Mouse (Mus musculus): Measurements from ENCODE around the gene Mrps11. TPM values are rescaled to one million over a fixed set of nuclear protein-coding genes. Genes with fewer than 3 reads are reported as not detected.

Mrps11 gene
- polyA plus RNA-seq, 1 experiment = 32.2 TPM

- Histone ChIP-seq H3K4me1 (ENCODE audit: control insufficient read depth, insufficient read depth, low read length) (peaks cover 3% of the 10 kb centered on the region; the same call in 1 of the 2 replicates), H3K27ac (ENCODE audit: insufficient read depth, low read length) (no peak overlapping the region), H3K4me3 (ENCODE audit: insufficient read depth, low read length) (no peak overlapping the region)
- TF ChIP-seq POLR2A (IDR thresholded peaks at IDR 0.05; ENCODE audit: low read depth, low read length) (no peak), CTCF (IDR thresholded peaks at IDR 0.05; ENCODE audit: borderline replicate concordance, insufficient read depth, low read length) (no peak)
Measured at GRCm38 (mm10) chr7:78763801-78764200, 19.1 kb upstream of the Mrps11 start.

DNA sequence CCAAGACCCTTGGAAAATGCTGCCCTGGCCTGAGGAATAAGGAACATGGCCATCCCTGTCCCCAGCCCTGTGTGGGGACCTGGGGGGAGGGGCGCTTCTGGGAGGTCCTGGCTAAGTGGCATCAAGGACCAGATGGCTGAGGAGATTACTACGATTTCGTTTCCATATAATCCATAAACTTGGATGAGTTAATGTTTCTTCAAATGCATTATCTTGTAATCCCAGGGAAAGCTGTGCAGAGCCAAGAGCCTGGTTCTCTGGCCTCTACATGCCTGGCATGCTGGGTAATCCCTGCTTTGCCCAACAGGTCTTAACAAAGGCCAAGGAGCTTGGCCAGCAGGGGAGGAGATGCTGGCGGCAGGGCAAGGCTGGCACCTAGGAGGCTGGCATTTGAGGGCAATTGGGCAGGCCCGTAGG, 17.7 kb upstream of the Mrps11 start:
- H3K27ac ChIP-seq (ENCODE audit: insufficient read depth, low read length) = no peak overlapping the region
- no peak overlapping the region for H3K4me3 ChIP-seq (ENCODE audit: insufficient read depth, low read length)
- TF ChIP-seq CTCF (IDR thresholded peaks at IDR 0.05; ENCODE audit: borderline replicate concordance, insufficient read depth, low read length) (no peak), POLR2A (IDR thresholded peaks at IDR 0.05; ENCODE audit: low read depth, low read length) (no peak)
- peaks cover 7% of the 10 kb centered on the region; the same call in 1 of the 2 replicates for H3K4me1 ChIP-seq (ENCODE audit: control insufficient read depth, insufficient read depth, low read length)

GRCm38 (mm10) chr7:78766019-78766683, 16.8 kb upstream of the Mrps11 start:
- H3K4me1 ChIP-seq (ENCODE audit: control insufficient read depth, insufficient read depth, low read length) = peaks cover 7% of the 10 kb centered on the region; the same call in 1 of the 2 replicates
- H3K27ac ChIP-seq (ENCODE audit: insufficient read depth, low read length) = no peak overlapping the region
- no peak overlapping the region for H3K4me3 ChIP-seq (ENCODE audit: insufficient read depth, low read length)
- TF ChIP-seq CTCF (IDR thresholded peaks at IDR 0.05; ENCODE audit: borderline replicate concordance, insufficient read depth, low read length) (peak; percentile 88), POLR2A (IDR thresholded peaks at IDR 0.05; ENCODE audit: low read depth, low read length) (no peak)

GRCm38 (mm10) chr7:78767929-78768531, 14.9 kb upstream of the Mrps11 start:
- TF ChIP-seq CTCF (IDR thresholded peaks at IDR 0.05; ENCODE audit: borderline replicate concordance, insufficient read depth, low read length) = no peak
- TF ChIP-seq POLR2A (IDR thresholded peaks at IDR 0.05; ENCODE audit: low read depth, low read length) = no peak
- Histone ChIP-seq H3K4me1 (ENCODE audit: control insufficient read depth, insufficient read depth, low read length) (peaks cover 7% of the 10 kb centered on the region; the same call in 1 of the 2 replicates), H3K27ac (ENCODE audit: insufficient read depth, low read length) (no peak overlapping the region), H3K4me3 (ENCODE audit: insufficient read depth, low read length) (no peak overlapping the region)

GRCm38 (mm10) chr7:78769075-78769652, 13.8 kb upstream of the Mrps11 start:
- Histone ChIP-seq H3K27ac (ENCODE audit: insufficient read depth, low read length) (peak overlapping the region; percentile 30), H3K4me3 (ENCODE audit: insufficient read depth, low read length) (no peak overlapping the region), H3K4me1 (ENCODE audit: control insufficient read depth, insufficient read depth, low read length) (peaks cover 7% of the 10 kb centered on the region; the same call in 1 of the 2 replicates)
- TF ChIP-seq POLR2A (IDR thresholded peaks at IDR 0.05; ENCODE audit: low read depth, low read length) (no peak), CTCF (IDR thresholded peaks at IDR 0.05; ENCODE audit: borderline replicate concordance, insufficient read depth, low read length) (no peak)

- no peak overlapping the region for H3K4me3 ChIP-seq (ENCODE audit: insufficient read depth, low read length)
- peaks cover 7% of the 10 kb centered on the region; the same call in 1 of the 2 replicates for H3K4me1 ChIP-seq (ENCODE audit: control insufficient read depth, insufficient read depth, low read length)
- TF ChIP-seq CTCF (IDR thresholded peaks at IDR 0.05; ENCODE audit: borderline replicate concordance, insufficient read depth, low read length) (no peak), POLR2A (IDR thresholded peaks at IDR 0.05; ENCODE audit: low read depth, low read length) (no peak)
- no peak overlapping the region for H3K27ac ChIP-seq (ENCODE audit: insufficient read depth, low read length)
Measured at GRCm38 (mm10) chr7:78770936-78771335, 12.0 kb upstream of the Mrps11 start.

GRCm38 (mm10) chr7:78778741-78779140, 4.2 kb upstream of the Mrps11 start:
- no peak for TF ChIP-seq POLR2A (IDR thresholded peaks at IDR 0.05; ENCODE audit: low read depth, low read length)
- TF ChIP-seq CTCF (IDR thresholded peaks at IDR 0.05; ENCODE audit: borderline replicate concordance, insufficient read depth, low read length) = no peak
- no peak overlapping the region for H3K4me3 ChIP-seq (ENCODE audit: insufficient read depth, low read length)
- no peak overlapping the region for H3K27ac ChIP-seq (ENCODE audit: insufficient read depth, low read length)
- no peaks in the 10 kb centered on the region for H3K4me1 ChIP-seq (ENCODE audit: control insufficient read depth, insufficient read depth, low read length)

- Histone ChIP-seq H3K4me3 (ENCODE audit: insufficient read depth, low read length) (no peak overlapping the region), H3K4me1 (ENCODE audit: control insufficient read depth, insufficient read depth, low read length) (no peaks in the 10 kb centered on the region), H3K27ac (ENCODE audit: insufficient read depth, low read length) (no peak overlapping the region)
- TF ChIP-seq POLR2A (IDR thresholded peaks at IDR 0.05; ENCODE audit: low read depth, low read length) (no peak), CTCF (IDR thresholded peaks at IDR 0.05; ENCODE audit: borderline replicate concordance, insufficient read depth, low read length) (no peak)
Measured at GRCm38 (mm10) chr7:78785906-78786305, 3.0 kb downstream of the Mrps11 start.

GRCm38 (mm10) chr7:78787793-78788380, 5.0 kb downstream of the Mrps11 start:
- Histone ChIP-seq H3K4me1 (ENCODE audit: control insufficient read depth, insufficient read depth, low read length) (no peaks in the 10 kb centered on the region), H3K27ac (ENCODE audit: insufficient read depth, low read length) (no peak overlapping the region), H3K4me3 (ENCODE audit: insufficient read depth, low read length) (no peak overlapping the region)
- TF ChIP-seq POLR2A (IDR thresholded peaks at IDR 0.05; ENCODE audit: low read depth, low read length) (no peak), CTCF (IDR thresholded peaks at IDR 0.05; ENCODE audit: borderline replicate concordance, insufficient read depth, low read length) (no peak)

Measured in embryonic fibroblast, embryonic 13.5 days (primary cell).